ENCODE assay signal across 8 mouse cellular contexts in genomic region chr1:162739831-162740394, GRCm38 (mm10). TPM values are rescaled to one million over a fixed set of nuclear protein-coding genes. Genes with fewer than 3 reads are reported as not detected.
DNase-seq lines count a peak whose midpoint lies in the region; ATAC-seq and TF ChIP-seq lines count a peak whose summit lies in the region.

No protein-coding gene starts in this region.

- no peak for TF ChIP-seq EP300 in ES-Bruce4 (IDR thresholded peaks at IDR 0.05; ENCODE audit: insufficient read depth, low read depth, low read length)
- no peak for TF ChIP-seq EP300 in stomach, postnatal 0 days (optimal IDR thresholded peaks at IDR 0.05)

- H3K9me3 ChIP-seq in heart, embryonic 11.5 days (replicated peaks; ENCODE audit: control insufficient read depth, low read length), result no peaks in the 10 kb centered on the region
- H3K9me3 ChIP-seq in ES-Bruce4 (replicated peaks; ENCODE audit: control insufficient read depth, insufficient read depth, low read length, poor library complexity, severe bottlenecking), result no peaks in the 10 kb centered on the region
- H3K9me3 ChIP-seq in intestine, embryonic 15.5 days, result no peaks in the 10 kb centered on the region
- no peaks in the 10 kb centered on the region for H3K9me3 ChIP-seq in stomach, postnatal 0 days (ENCODE audit: control insufficient read depth, low read length)

- under 1% methylated on average over 57 of the region's 58 CpGs for WGBS in heart, embryonic 11.5 days (ENCODE audit: insufficient replicate concordance)
- under 1% methylated on average over 57 of the region's 58 CpGs for WGBS in intestine, embryonic 15.5 days
- 0% methylated on average over 47 of the region's 58 CpGs for WGBS in stomach, postnatal 0 days

- peak overlapping the region; percentile 99 for H3K27ac ChIP-seq in heart, embryonic 11.5 days (ENCODE audit: low read depth, low read length)
- H3K27ac ChIP-seq in ES-Bruce4 (ENCODE audit: insufficient read depth, low read length), result peak overlapping the region; percentile 36; the same call in 1 of the 2 replicates
- peak overlapping the region; percentile 100 for H3K27ac ChIP-seq in intestine, embryonic 15.5 days
- peak overlapping the region; percentile 100 for H3K27ac ChIP-seq in stomach, postnatal 0 days (replicated peaks)

- TF ChIP-seq CTCF in ES-Bruce4 (IDR thresholded peaks at IDR 0.05; ENCODE audit: low read depth, low read length), result no peak
- no peak for TF ChIP-seq CTCF in stomach, postnatal 0 days (IDR thresholded peaks at IDR 0.05; ENCODE audit: low read depth)

- no peak for TF ChIP-seq POLR2A in ES-Bruce4 (IDR thresholded peaks at IDR 0.05; ENCODE audit: insufficient read depth, low read length)

- peak overlapping the region; percentile 96 for H3K9ac ChIP-seq in heart, embryonic 11.5 days (ENCODE audit: low read depth, low read length)
- peak overlapping the region; percentile 91 for H3K9ac ChIP-seq in ES-Bruce4 (ENCODE audit: low read depth, poor library complexity, severe bottlenecking)
- peak overlapping the region; percentile 100 for H3K9ac ChIP-seq in intestine, embryonic 15.5 days
- H3K9ac ChIP-seq in stomach, postnatal 0 days (ENCODE audit: low read length), result peak overlapping the region; percentile 97

- no peaks in the 10 kb centered on the region for H3K27me3 ChIP-seq in heart, embryonic 11.5 days (ENCODE audit: control insufficient read depth, insufficient read depth, low read length)
- H3K27me3 ChIP-seq in ES-Bruce4 (ENCODE audit: control insufficient read depth, insufficient read depth, low read length, poor library complexity, severe bottlenecking), result no peaks in the 10 kb centered on the region
- no peaks in the 10 kb centered on the region for H3K27me3 ChIP-seq in intestine, embryonic 15.5 days (replicated peaks)
- no peaks in the 10 kb centered on the region for H3K27me3 ChIP-seq in stomach, postnatal 0 days (ENCODE audit: control insufficient read depth, insufficient read depth, low read length)

- H3K36me3 ChIP-seq in heart, embryonic 11.5 days (ENCODE audit: control insufficient read depth, insufficient read depth, low read length), result no peaks in the 10 kb centered on the region
- peaks cover 11% of the 10 kb centered on the region for H3K36me3 ChIP-seq in ES-Bruce4 (ENCODE audit: control insufficient read depth, insufficient read depth, low read length, poor library complexity, severe bottlenecking)
- no peaks in the 10 kb centered on the region for H3K36me3 ChIP-seq in intestine, embryonic 15.5 days
- no peaks in the 10 kb centered on the region for H3K36me3 ChIP-seq in stomach, postnatal 0 days (ENCODE audit: control insufficient read depth, insufficient read depth, low read length)

- peak overlapping the region; percentile 82 for H3K4me3 ChIP-seq in heart, embryonic 11.5 days (ENCODE audit: low read depth, low read length)
- peak overlapping the region; percentile 85 for H3K4me3 ChIP-seq in ES-Bruce4 (ENCODE audit: low read depth, low read length)
- H3K4me3 ChIP-seq in intestine, embryonic 15.5 days (replicated peaks), result peak overlapping the region; percentile 79
- peak overlapping the region; percentile 100 for H3K4me3 ChIP-seq in stomach, postnatal 0 days (ENCODE audit: low read depth, low read length)

- peak overlapping the region; percentile 88 for H3K4me2 ChIP-seq in heart, embryonic 11.5 days
- H3K4me2 ChIP-seq in intestine, embryonic 15.5 days (replicated peaks), result peak overlapping the region; percentile 67
- peak overlapping the region; percentile 71 for H3K4me2 ChIP-seq in stomach, postnatal 0 days (replicated peaks; ENCODE audit: low read depth)

- ATAC-seq in heart, embryonic 11.5 days (replicated peaks; ENCODE audit: insufficient number of reproducible peaks, low FRiP score, low TSS enrichment), result peak; percentile 83
- peak; percentile 67 for ATAC-seq in erythroblast, adult 5-6 weeks (replicated peaks; ENCODE audit: low FRiP score, poor library complexity, severe bottlenecking)
- ATAC-seq in intestine, embryonic 15.5 days, result peak; percentile 90
- peak; percentile 53 for ATAC-seq in megakaryocyte, adult 5-6 weeks (ENCODE audit: poor library complexity, severe bottlenecking)
- ATAC-seq in stomach, postnatal 0 days (ENCODE audit: low FRiP score, low TSS enrichment), result peak; percentile 85

- intact Hi-C loops in heart, postnatal 25 days (cut with DNase I), result loop anchor here (10.0 kb wide), 1 partner anchor 385 kb away; no protein-coding TSS in a partner anchor

- peaks cover 16% of the 10 kb centered on the region for H3K4me1 ChIP-seq in heart, embryonic 11.5 days (ENCODE audit: control insufficient read depth, insufficient read depth, low read length)
- H3K4me1 ChIP-seq in ES-Bruce4 (ENCODE audit: control insufficient read depth, insufficient read depth, low read length), result no peaks in the 10 kb centered on the region
- H3K4me1 ChIP-seq in intestine, embryonic 15.5 days (replicated peaks), result peaks cover 11% of the 10 kb centered on the region
- H3K4me1 ChIP-seq in stomach, postnatal 0 days (replicated peaks; ENCODE audit: control insufficient read depth, insufficient read depth), result no peaks in the 10 kb centered on the region

- DNase-seq in heart, postnatal 25 days (ENCODE audit: low spot score), result no peak
- DNase-seq in stomach, postnatal 0 days (ENCODE audit: low spot score), result no peak
- no peak for DNase-seq in frontal cortex, postnatal 36 days (ENCODE audit: low spot score in 2 of 2)

RNA-seq across cellular contexts. Expression of gene Prrc2c, which starts 0.4 kb away (rescaled TPM):
- polyA plus RNA-seq in heart, embryonic 11.5 days (2014; fragmentation: Nextera tagmentation; extraction: Ambion mirVana), result 84.2 and 109 TPM in 2 replicates
- 10 to 100 TPM; 74.4 to 83.8 TPM for total RNA-seq in heart, postnatal 25 days (2021)
- polyA plus RNA-seq in ES-Bruce4 (2011; ENCODE audit: insufficient read depth, insufficient read length, low read depth, missing spikeins), result 354 and 366 TPM in 2 replicates
- total RNA-seq in erythroblast, adult 5-6 weeks (2015; ENCODE audit: low replicate concordance), result 54.2 and 78.2 TPM in 2 replicates
- 52.7 and 55.0 TPM in 2 replicates for total RNA-seq in erythroblast, adult 5-6 weeks (2017; ENCODE audit: low replicate concordance)
- polyA plus RNA-seq in intestine, embryonic 15.5 days (2015; fragmentation: Nextera tagmentation; extraction: Ambion mirVana), result 130 and 139 TPM in 2 replicates
- 175 and 178 TPM in 2 replicates for total RNA-seq in megakaryocyte, adult 5-6 weeks (2015)
- 84.4 and 125 TPM in 2 replicates for total RNA-seq in megakaryocyte, adult 5-6 weeks (2017)
- polyA plus RNA-seq in stomach, postnatal 0 days (2015; fragmentation: Nextera tagmentation; extraction: Ambion mirVana), result 58.3 and 66.3 TPM in 2 replicates

Comparison
In these comparisons a context has a peak if more than half of its experiments do, and no peak if none do; other contexts are left out.
1. H3K27ac ChIP-seq: peak in every context shown above with its lines; median percentile 100 in intestine, embryonic 15.5 days; 100 in stomach, postnatal 0 days; 99 in heart, embryonic 11.5 days; 36 in ES-Bruce4.